Mouse (Mus musculus) embryonic facial prominence, embryonic 11.5 days (tissue): ENCODE data around the gene Enpp7. TPM values are rescaled to one million over a fixed set of nuclear protein-coding genes. Genes with fewer than 3 reads are reported as not detected.

Experiments used
- ATAC-seq: fragments of 200-750 bp; cut with Nextera tagmentation; replicated peaks from 2 replicates; pipeline ENCODE4 v1.8.0; 2017; ENCODE audit warnings: low read depth; ENCODE audit not compliant: insufficient number of reproducible peaks, low FRiP score, low TSS enrichment
- DNase-seq: peaks from one replicate; pipeline ENCODE4 v3.0.0-alpha.2; 2015; ENCODE audit warnings: low spot score
- H3K27ac ChIP-seq: fragments of 300-500 bp; sonication (generic); replicated peaks from 2 replicates; pipeline ENCODE4 v1.5.1; 2014; ENCODE audit warnings: mild to moderate bottlenecking, low read depth, low read length, control low read depth
- H3K27me3 ChIP-seq: fragments of 300-500 bp; sonication (generic); 2 replicates; pipeline ENCODE4 v1.6.1; 2014; ENCODE audit warnings: mild to moderate bottlenecking, low read length, moderate library complexity, mixed read lengths; ENCODE audit not compliant: control insufficient read depth, insufficient read depth
- H3K36me3 ChIP-seq: fragments of 300-500 bp; sonication (generic); replicated peaks from 2 replicates; pipeline ENCODE4 v1.6.1; 2014; ENCODE audit warnings: low read depth, mild to moderate bottlenecking, low read length, moderate library complexity, mixed read lengths; ENCODE audit not compliant: control insufficient read depth, insufficient read depth
- H3K4me1 ChIP-seq: fragments of 300-500 bp; sonication (generic); 2 replicates; pipeline ENCODE4 v1.6.1; 2014; ENCODE audit warnings: low read length, mixed read lengths; ENCODE audit not compliant: control insufficient read depth, insufficient read depth
- H3K4me2 ChIP-seq: fragments of 300-500 bp; sonication (generic); 2 replicates; pipeline ENCODE4 v1.6.1; 2014; ENCODE audit warnings: low read depth, mild to moderate bottlenecking, control low read depth, low read length, moderate library complexity
- H3K4me3 ChIP-seq: fragments of 300-500 bp; sonication (generic); 2 replicates; pipeline ENCODE4 v1.5.1; 2014; ENCODE audit warnings: low read depth, low read length, control low read depth
- H3K9ac ChIP-seq: fragments of 300-500 bp; sonication (generic); replicated peaks from 2 replicates; pipeline ENCODE4 v1.6.1; 2014; ENCODE audit warnings: mild to moderate bottlenecking, control low read depth, low read length
- H3K9me3 ChIP-seq: fragments of 300-500 bp; sonication (generic); replicated peaks from 2 replicates; pipeline ENCODE4 v1.6.1; 2016; ENCODE audit warnings: mild to moderate bottlenecking, low read length, inconsistent platforms, mixed read lengths; ENCODE audit not compliant: control insufficient read depth
- WGBS: fragments of 180-500 bp; shearing (Covaris S2); extraction: QIAGEN DNeasy Blood & Tissue Kit; methylation state at CpG from one replicate; pipeline ENCODE4 v1.1.7; 2014; 5-methylcytosine and 5-hydroxymethylcytosine counted together
- polyA plus RNA-seq: library from polyadenylated mRNA; unstranded; fragments of >200 nt; fragmentation: Nextera tagmentation; extraction: Ambion mirVana; gene quantifications from 2 replicates; pipeline ENCODE4 v1.2.1, GENCODE M21; 2014

Enpp7 gene
- polyA plus RNA-seq, 1 experiment from 2014 or later = not detected

GRCm38 (mm10) chr11:118980388-118980787 lies 7.6 kb upstream of the Enpp7 start:
- DNase-seq (no peak), ATAC-seq (no peak)
- Histone ChIP-seq H3K36me3 (no peaks in the 10 kb centered on the region), H3K27me3 (no peaks in the 10 kb centered on the region), H3K27ac (no peak overlapping the region), H3K9ac (no peak overlapping the region), H3K4me3 (no peak overlapping the region), H3K9me3 (no peaks in the 10 kb centered on the region), H3K4me1 (no peaks in the 10 kb centered on the region; the same call in 1 of the 2 replicates), H3K4me2 (no peak overlapping the region)
- WGBS = 79% methylated on average over 2 of the region's 2 CpGs

- no peak overlapping the region for H3K9ac ChIP-seq
- H3K27ac ChIP-seq = no peak overlapping the region
- no peaks in the 10 kb centered on the region for H3K36me3 ChIP-seq
- no peaks in the 10 kb centered on the region for H3K27me3 ChIP-seq
- H3K4me1 ChIP-seq = no peaks in the 10 kb centered on the region
- no peak overlapping the region for H3K4me2 ChIP-seq
- WGBS = 67% methylated on average over 18 of the region's 18 CpGs
- ATAC-seq = no peak
- DNase-seq = no peak
- no peak overlapping the region for H3K4me3 ChIP-seq
- no peaks in the 10 kb centered on the region for H3K9me3 ChIP-seq
These were observed 6.8 kb upstream of the Enpp7 start for GRCm38 (mm10) chr11:118981012-118981776.

GRCm38 (mm10) chr11:118982593-118983113 lies 5.3 kb upstream of the Enpp7 start:
- DNase-seq = no peak
- no peaks in the 10 kb centered on the region for H3K36me3 ChIP-seq
- WGBS = 64% methylated on average over 12 of the region's 12 CpGs
- no peak overlapping the region for H3K4me2 ChIP-seq
- no peaks in the 10 kb centered on the region for H3K9me3 ChIP-seq
- H3K27me3 ChIP-seq = no peaks in the 10 kb centered on the region
- no peak overlapping the region for H3K9ac ChIP-seq
- no peak overlapping the region for H3K27ac ChIP-seq
- H3K4me1 ChIP-seq = no peaks in the 10 kb centered on the region
- ATAC-seq = no peak
- H3K4me3 ChIP-seq = no peak overlapping the region

GRCm38 (mm10) chr11:118985571-118985970 lies 2.4 kb upstream of the Enpp7 start:
- Histone ChIP-seq H3K4me1 (no peaks in the 10 kb centered on the region), H3K27ac (no peak overlapping the region), H3K9ac (no peak overlapping the region), H3K9me3 (no peaks in the 10 kb centered on the region), H3K27me3 (no peaks in the 10 kb centered on the region), H3K36me3 (no peaks in the 10 kb centered on the region), H3K4me2 (no peak overlapping the region), H3K4me3 (no peak overlapping the region)
- ATAC-seq = no peak
- DNase-seq = no peak
- 26% methylated on average over 5 of the region's 5 CpGs for WGBS

- Histone ChIP-seq H3K4me2 (no peak overlapping the region), H3K27me3 (no peaks in the 10 kb centered on the region), H3K4me1 (no peaks in the 10 kb centered on the region; the same call in 1 of the 2 replicates), H3K9ac (no peak overlapping the region), H3K36me3 (no peaks in the 10 kb centered on the region), H3K27ac (no peak overlapping the region), H3K4me3 (no peak overlapping the region), H3K9me3 (no peaks in the 10 kb centered on the region)
- 75% methylated on average over 3 of the region's 3 CpGs for WGBS
- no peak for DNase-seq
- no peak for ATAC-seq
These were observed 4.8 kb downstream of the Enpp7 start for GRCm38 (mm10) chr11:118992781-118993180.

GRCm38 (mm10) chr11:118995448-118995847 lies 7.5 kb downstream of the Enpp7 start:
- Histone ChIP-seq H3K27me3 (peaks cover 2% of the 10 kb centered on the region; the same call in 1 of the 2 replicates), H3K36me3 (no peaks in the 10 kb centered on the region), H3K4me3 (no peak overlapping the region), H3K4me2 (no peak overlapping the region), H3K27ac (no peak overlapping the region), H3K4me1 (no peaks in the 10 kb centered on the region; the same call in 1 of the 2 replicates), H3K9me3 (no peaks in the 10 kb centered on the region), H3K9ac (no peak overlapping the region)
- 34% methylated on average over 4 of the region's 4 CpGs for WGBS
- no peak for DNase-seq
- no peak for ATAC-seq

- Histone ChIP-seq H3K9ac (no peak overlapping the region), H3K27me3 (peaks cover 2% of the 10 kb centered on the region; the same call in 1 of the 2 replicates), H3K36me3 (no peaks in the 10 kb centered on the region), H3K4me2 (no peak overlapping the region), H3K4me1 (no peaks in the 10 kb centered on the region; the same call in 1 of the 2 replicates), H3K4me3 (no peak overlapping the region), H3K9me3 (no peaks in the 10 kb centered on the region), H3K27ac (no peak overlapping the region)
- WGBS = 74% methylated on average over 3 of the region's 3 CpGs
- no peak for DNase-seq
- ATAC-seq = no peak
These were observed 9.2 kb downstream of the Enpp7 start for GRCm38 (mm10) chr11:118997182-118997581.

GRCm38 (mm10) chr11:118998540-118999265 lies 10.7 kb downstream of the Enpp7 start:
- Histone ChIP-seq H3K36me3 (no peaks in the 10 kb centered on the region), H3K27ac (no peak overlapping the region), H3K4me3 (peak overlapping the region; percentile 14), H3K4me2 (peak overlapping the region; percentile 42), H3K27me3 (peaks cover 2% of the 10 kb centered on the region; the same call in 1 of the 2 replicates), H3K4me1 (no peaks in the 10 kb centered on the region; the same call in 1 of the 2 replicates), H3K9me3 (no peaks in the 10 kb centered on the region), H3K9ac (peak overlapping the region; percentile 32; the same call in 1 of the 2 replicates)
- 6% methylated on average over 30 of the region's 30 CpGs for WGBS
- DNase-seq = peak; percentile 95
- ATAC-seq = peak; percentile 77
